Mouse (Mus musculus) olfactory bulb, adult 2 months (tissue): ENCODE data around the gene P4ha1.

Experiments used
- CTCF ChIP-seq: fragments of 200-500 bp; IDR thresholded peaks from 2 replicates; pipeline ENCODE4 v1.5.1; 2012; ENCODE audit warnings: low read depth, mild to moderate bottlenecking, low read length, moderate library complexity; ENCODE audit not compliant: insufficient read depth
- POLR2A ChIP-seq: fragments of 200-500 bp; IDR thresholded peaks from 2 replicates; pipeline ENCODE4 v1.6.1; 2012; ENCODE audit warnings: mild to moderate bottlenecking, low read depth, low read length, moderate library complexity; ENCODE audit not compliant: insufficient read depth

- TF ChIP-seq CTCF (no peak), POLR2A (no peak)
Observed at GRCm38 (mm10) chr10:59368729-59369128, 45.6 kb downstream of the P4ha1 start.
